Mouse (Mus musculus): ENCODE data around the gene Camk2d. TPM values are rescaled to one million over a fixed set of nuclear protein-coding genes. Genes with fewer than 3 reads are reported as not detected.
A peak's percentile ranks its signal among the peaks of the same experiment; 100 is the strongest.

The Camk2d gene
- total RNA-seq, 2 experiments from 2014 or later, result 32.2 to 33.1 TPM

- DNase-seq, result no peak
These were observed 95.5 kb downstream of the Camk2d start for GRCm38 (mm10) chr3:126691565-126691964.

- no peak for DNase-seq
These were observed 96.7 kb downstream of the Camk2d start for GRCm38 (mm10) chr3:126692797-126693196.

- DNase-seq, result no peak
These were observed 97.2 kb downstream of the Camk2d start for GRCm38 (mm10) chr3:126693302-126693701.

- DNase-seq, result peak; percentile 60 to 71
These were observed 99.6 kb downstream of the Camk2d start for GRCm38 (mm10) chr3:126695456-126696293.

- DNase-seq, result no peak
These were observed 100.5 kb downstream of the Camk2d start for GRCm38 (mm10) chr3:126696620-126697019.

- no peak for DNase-seq
These were observed 103.6 kb downstream of the Camk2d start for GRCm38 (mm10) chr3:126699740-126700139.

GRCm38 (mm10) chr3:126701067-126701466 lies 105.0 kb downstream of the Camk2d start:
- no peak for DNase-seq

- DNase-seq, result no peak
These were observed 105.5 kb downstream of the Camk2d start for GRCm38 (mm10) chr3:126701586-126701985.

GRCm38 (mm10) chr3:126705490-126705889 lies 109.4 kb downstream of the Camk2d start:
- no peak for DNase-seq

- DNase-seq, result no peak
These were observed 118.2 kb downstream of the Camk2d start for GRCm38 (mm10) chr3:126714281-126714680.

GRCm38 (mm10) chr3:126723021-126723449 lies 126.9 kb downstream of the Camk2d start:
- peak; percentile 50 to 65 for DNase-seq

- DNase-seq, result no peak
These were observed 127.4 kb downstream of the Camk2d start for GRCm38 (mm10) chr3:126723458-126723857.

- peak; percentile 24 to 44 for DNase-seq
These were observed 129.5 kb downstream of the Camk2d start for GRCm38 (mm10) chr3:126725647-126726046.

- no peak for DNase-seq
These were observed 131.3 kb downstream of the Camk2d start for GRCm38 (mm10) chr3:126727387-126727786.

- no peak for DNase-seq
These were observed 134.3 kb downstream of the Camk2d start for GRCm38 (mm10) chr3:126730411-126730810.

- no peak for DNase-seq
These were observed 136.2 kb downstream of the Camk2d start for GRCm38 (mm10) chr3:126732323-126732722.

- no peak for DNase-seq
These were observed 138.4 kb downstream of the Camk2d start for GRCm38 (mm10) chr3:126734533-126734932.

GRCm38 (mm10) chr3:126735211-126735610 lies 139.1 kb downstream of the Camk2d start:
- DNase-seq, result no peak

GRCm38 (mm10) chr3:126737128-126737527 lies 141.0 kb downstream of the Camk2d start:
- no peak for DNase-seq

GRCm38 (mm10) chr3:126740146-126740545 lies 144.0 kb downstream of the Camk2d start:
- no peak for DNase-seq

- DNase-seq, result no peak
These were observed 148.5 kb downstream of the Camk2d start for GRCm38 (mm10) chr3:126744432-126745133.

- DNase-seq, result no peak
These were observed 150.2 kb downstream of the Camk2d start for GRCm38 (mm10) chr3:126746148-126746803.

- no peak for DNase-seq
These were observed 151.5 kb downstream of the Camk2d start for GRCm38 (mm10) chr3:126747628-126748027.

Data from layer of hippocampus, postnatal 36 days (tissue).